Mouse (Mus musculus) cerebellum, postnatal 10 days (tissue): ENCODE measurements at regions not wholly inside any gene's neighbourhood (a gene's known extent, or its start where the extent isn't known, plus 50 kb on each side); places are given as distances from the start of the nearest gene placed in this dataset.
"Not testable (repeated sequence)": the region's sequence is repeated elsewhere in the genome, so short reads cannot be mapped to it uniquely, and the experiment has no call there.

Experiments
- DNase-seq, 2 experiments: peaks; one replicate each; pipeline ENCODE4 v3.0.0; 2021; ENCODE audit warnings: mixed read lengths in 2 of 2

DNA sequence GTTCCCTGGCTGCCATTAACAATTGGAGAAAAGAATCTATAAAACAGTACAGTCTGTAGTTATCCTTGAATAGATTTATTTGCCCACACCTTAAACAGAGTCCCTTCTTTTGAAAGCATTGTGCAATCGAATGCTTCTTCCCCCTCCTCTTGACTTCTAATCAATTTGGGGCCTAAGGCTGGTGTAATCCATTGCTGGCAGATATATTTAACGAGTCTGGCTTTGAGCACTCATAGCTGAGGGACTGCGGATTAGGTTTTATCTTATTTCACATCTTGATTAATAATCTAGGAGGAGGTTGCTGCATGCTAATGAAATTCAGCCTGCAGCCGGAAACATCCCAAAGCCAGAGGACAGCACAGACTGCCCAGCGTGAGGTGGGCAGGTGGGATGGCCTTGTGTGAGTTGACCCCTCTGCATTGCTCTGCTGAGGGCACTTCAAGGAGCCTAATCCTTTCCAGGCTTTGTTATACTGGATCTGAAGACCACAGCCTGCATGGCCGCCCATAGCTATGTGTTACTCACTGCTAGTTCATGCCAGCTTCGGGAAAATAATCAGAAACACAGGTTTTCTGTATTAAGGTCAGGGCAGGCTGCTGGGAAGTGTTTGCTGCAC, 163.6 kb downstream of the Mterf1b start:
- DNase-seq = no peak

DNA sequence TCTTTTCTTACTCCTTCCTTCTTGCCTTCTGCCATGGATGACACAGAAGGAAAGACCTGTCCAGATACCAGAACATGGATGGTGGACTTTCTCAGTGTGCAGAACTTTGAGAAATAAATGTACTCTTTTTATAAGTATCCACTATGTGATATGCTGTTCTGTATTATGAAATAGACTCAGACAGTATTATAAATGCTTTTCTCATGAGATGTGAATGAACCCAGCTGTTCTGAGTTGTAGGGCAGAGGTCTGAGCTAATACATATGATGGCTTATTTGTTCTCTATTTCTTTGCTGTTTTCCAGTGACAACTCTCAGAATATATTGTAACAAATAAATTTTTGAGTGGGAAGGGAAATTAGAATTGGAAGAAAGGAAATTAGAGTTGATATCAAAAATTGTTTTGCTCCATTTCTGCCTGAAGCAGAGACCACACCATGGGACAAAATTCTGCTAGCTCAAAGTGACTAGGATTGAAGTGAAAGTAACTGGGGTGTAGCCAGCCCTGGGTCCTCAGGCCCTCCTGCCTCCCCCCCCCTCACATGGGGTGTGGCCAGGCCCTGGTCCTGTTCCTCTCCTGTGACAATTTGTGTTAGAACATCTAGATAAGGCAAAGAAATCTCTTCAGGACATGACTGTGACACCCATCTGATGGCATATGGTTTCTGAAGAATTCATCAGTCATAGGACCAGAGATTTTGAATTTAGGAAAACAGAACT, 164.5 kb downstream of the Mterf1b start:
- not testable (repeated sequence) for DNase-seq

DNA sequence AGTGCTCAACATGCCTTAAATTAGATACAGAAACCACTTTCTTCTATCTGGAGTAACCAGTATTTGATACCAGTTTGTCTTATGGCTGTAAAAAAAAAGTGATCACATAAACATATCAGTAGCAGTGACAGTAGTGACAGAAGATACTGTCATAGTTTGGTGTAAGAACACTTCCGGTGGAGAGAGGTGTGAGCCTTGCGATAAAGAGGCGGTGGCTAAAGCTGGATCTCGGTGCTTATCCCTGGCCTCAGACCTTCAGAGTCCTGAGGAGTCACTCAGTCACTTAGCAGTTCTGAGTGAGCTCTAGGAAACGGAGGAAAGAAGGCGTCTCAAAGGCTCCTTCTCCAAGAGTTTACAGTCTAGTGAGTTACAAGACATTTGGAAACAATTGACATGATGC, 169.4 kb downstream of the Mterf1b start:
- not testable (repeated sequence) for DNase-seq

DNA sequence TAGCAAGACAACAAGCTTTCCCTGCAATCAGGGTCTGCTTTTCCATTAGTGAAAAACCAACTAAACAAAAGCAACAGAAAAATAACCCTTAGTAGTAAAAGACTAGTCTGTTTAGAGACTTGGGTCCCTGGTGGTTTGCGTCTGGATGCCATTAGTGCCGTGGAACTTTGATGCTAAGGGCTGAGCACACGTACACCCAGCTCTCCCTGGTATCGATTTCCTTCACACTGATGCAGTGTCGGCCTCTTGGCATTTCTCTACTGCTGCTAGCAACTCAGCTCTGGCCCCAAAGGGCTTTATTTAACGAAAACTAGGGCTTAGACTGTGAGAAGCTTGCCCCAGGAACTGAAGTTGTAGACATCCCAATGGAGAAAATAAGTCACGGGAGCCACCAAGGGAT, 192.6 kb downstream of the Mterf1b start:
- DNase-seq = not testable (repeated sequence)

DNA sequence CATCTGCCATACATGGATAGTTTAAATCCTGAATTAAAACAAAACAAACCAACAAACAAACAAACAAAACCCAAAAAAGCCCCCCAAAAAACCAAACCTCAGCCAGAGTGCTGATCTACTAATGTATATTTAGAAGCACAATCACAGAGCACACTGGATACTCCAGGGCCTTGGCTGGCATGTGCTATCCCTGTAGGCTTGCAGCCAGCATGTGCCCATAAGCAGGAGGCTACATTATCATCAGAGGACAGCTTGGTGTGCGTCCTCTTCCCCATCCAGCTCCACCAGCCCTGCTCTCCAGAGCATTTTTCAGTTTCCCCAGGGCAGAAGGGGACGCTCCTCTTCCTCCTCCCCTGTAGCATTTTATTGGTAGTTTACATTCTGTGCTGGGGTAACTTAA, 198.9 kb downstream of the Mterf1b start:
- DNase-seq = peak; percentile 38 to 61

DNA sequence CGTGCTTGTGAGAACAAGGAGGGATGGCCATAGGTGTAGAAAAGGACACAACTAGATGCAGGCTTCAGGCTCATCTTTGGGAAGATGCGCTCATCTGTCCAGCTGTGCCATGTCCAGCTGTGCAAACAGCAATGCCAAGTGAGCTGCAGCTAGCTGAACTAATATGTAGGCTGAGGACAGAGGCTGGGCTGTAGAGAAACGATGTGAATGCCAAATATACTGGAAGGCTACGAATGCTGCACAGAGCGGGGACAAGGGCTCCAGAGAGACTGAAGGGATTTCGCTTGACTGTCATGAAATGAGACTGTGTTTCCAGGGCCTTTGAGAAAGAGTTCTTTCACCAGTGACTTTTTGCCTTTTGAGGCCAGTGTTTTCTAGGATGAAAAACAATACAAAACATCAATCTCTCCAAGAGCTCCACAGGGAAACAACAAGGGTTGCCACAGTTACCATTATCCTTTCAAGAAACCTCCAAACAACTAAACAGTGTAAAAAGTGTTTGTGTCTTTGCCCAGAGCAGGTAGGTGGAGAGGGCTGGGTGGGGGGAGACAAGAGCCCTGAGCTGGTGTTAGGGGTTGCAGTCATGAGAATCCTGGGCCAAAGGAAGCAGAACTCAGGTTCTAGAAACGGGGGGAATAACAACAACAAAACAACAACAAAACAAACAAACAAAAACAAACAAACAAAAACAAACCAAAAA, 202.3 kb downstream of the Mterf1b start:
- DNase-seq = not testable (repeated sequence)

DNA sequence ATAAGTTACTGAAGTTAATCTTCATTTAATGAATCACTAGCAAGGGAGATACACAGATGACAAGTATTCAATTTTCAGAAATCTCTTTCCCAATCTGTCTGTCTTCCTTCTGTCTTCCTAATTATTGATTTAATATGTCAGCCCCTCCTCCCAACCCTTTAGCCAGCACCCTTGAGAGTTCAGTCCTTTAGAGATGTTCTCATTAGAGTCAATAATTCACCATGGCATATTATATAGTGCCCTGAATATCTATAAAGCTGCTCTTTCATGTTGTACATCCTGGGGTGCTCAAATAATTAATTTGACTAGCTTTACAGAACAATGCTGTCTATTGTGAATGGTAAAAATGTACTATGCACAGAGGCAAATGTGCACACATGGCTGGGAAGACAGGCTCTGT, 205.9 kb downstream of the Mterf1b start:
- no peak for DNase-seq

DNA sequence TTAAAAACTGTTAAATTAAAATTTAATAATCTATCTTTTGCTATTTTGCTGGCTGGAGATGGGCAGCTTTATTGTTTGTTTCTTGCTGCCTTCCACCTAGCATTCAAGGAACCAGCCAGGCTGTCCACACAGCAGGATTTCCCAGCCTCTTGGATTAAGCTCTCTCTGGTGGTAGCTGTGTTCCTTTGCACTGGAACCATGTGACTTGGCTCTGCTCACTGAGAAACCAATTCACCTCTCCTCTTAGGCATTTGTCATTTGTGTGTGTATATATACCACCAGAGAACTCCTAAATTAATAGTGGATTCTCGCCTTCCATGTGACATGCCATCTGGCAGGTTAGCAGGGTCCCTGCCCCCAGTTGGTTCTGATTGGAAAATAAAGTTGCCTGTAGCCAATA, 225.6 kb downstream of the Mterf1b start:
- DNase-seq = peak; percentile 75 to 81
